Mouse (Mus musculus): ENCODE results near the gene Arf4. TPM values are rescaled to one million over a fixed set of nuclear protein-coding genes. Genes with fewer than 3 reads are reported as not detected.

Gene Arf4
- polyA plus RNA-seq (2015; fragmentation: Nextera tagmentation; extraction: Ambion mirVana) = 154 and 161 TPM in 2 replicates

- Histone ChIP-seq H3K27ac (ENCODE audit: low read length) (peak within 1 kb of the TSS; percentile 96), H3K36me3 (ENCODE audit: control insufficient read depth, insufficient read depth) (no peaks in the 10 kb centered on the region), H3K9me3 (replicated peaks; ENCODE audit: control insufficient read depth, low read length) (no peaks in the 10 kb centered on the region), H3K4me3 (ENCODE audit: low read depth, low read length) (peak within 1 kb of the TSS; percentile 94), H3K27me3 (ENCODE audit: control insufficient read depth, insufficient read depth, low read depth, low read length) (no peaks in the 10 kb centered on the region), H3K4me2 (ENCODE audit: low read depth, low read length) (peak within 1 kb of the TSS; percentile 88), H3K4me1 (ENCODE audit: control insufficient read depth, low read depth, low read length) (peaks cover 20% of the 10 kb centered on the region), H3K9ac (ENCODE audit: low read depth, low read length) (peak within 1 kb of the TSS; percentile 95)
- WGBS (ENCODE audit: insufficient replicate concordance) = under 1% methylated on average over 83 of the region's 83 CpGs
- peak; percentile 97 for ATAC-seq (ENCODE audit: low read depth)
Measured at GRCm38 (mm10) chr14:26637851-26638707, at the start of gene Arf4. Gene Arf4, plus strand, starts transcription at chr14:26638074.

DNA sequence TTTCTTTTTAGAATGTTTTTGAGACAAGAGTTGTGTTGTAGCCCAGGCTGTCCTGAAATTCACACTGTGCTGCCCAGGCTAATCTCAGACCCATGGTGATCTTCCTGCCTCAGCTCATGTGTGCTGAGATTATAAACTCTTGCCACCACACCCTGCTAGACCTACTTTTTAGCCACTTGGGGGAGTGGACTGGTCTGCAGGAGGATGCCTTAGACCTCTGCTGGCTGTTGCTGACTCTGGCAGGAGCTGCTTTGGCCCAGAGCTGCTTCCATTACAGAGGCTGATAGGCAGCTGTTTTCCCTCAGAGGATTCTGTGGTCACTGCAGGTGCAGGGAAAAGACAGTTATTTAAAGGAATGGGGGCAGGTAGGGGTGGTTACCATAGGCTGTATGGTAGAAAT is 46.5 kb upstream of the Arf4 start:
- ATAC-seq (ENCODE audit: low read depth) = no peak; the same call in 1 of the 2 replicates
- no peaks in the 10 kb centered on the region for H3K36me3 ChIP-seq (ENCODE audit: control insufficient read depth, insufficient read depth)
- H3K4me1 ChIP-seq (ENCODE audit: control insufficient read depth, low read depth, low read length) = peaks cover 33% of the 10 kb centered on the region
- no peak overlapping the region for H3K27ac ChIP-seq (ENCODE audit: low read length)
- no peaks in the 10 kb centered on the region for H3K27me3 ChIP-seq (ENCODE audit: control insufficient read depth, insufficient read depth, low read depth, low read length)
- H3K9me3 ChIP-seq (replicated peaks; ENCODE audit: control insufficient read depth, low read length) = no peaks in the 10 kb centered on the region
- H3K9ac ChIP-seq (ENCODE audit: low read depth, low read length) = no peak overlapping the region
- H3K4me2 ChIP-seq (ENCODE audit: low read depth, low read length) = no peak overlapping the region
- no peak overlapping the region for H3K4me3 ChIP-seq (ENCODE audit: low read depth, low read length)

DNA sequence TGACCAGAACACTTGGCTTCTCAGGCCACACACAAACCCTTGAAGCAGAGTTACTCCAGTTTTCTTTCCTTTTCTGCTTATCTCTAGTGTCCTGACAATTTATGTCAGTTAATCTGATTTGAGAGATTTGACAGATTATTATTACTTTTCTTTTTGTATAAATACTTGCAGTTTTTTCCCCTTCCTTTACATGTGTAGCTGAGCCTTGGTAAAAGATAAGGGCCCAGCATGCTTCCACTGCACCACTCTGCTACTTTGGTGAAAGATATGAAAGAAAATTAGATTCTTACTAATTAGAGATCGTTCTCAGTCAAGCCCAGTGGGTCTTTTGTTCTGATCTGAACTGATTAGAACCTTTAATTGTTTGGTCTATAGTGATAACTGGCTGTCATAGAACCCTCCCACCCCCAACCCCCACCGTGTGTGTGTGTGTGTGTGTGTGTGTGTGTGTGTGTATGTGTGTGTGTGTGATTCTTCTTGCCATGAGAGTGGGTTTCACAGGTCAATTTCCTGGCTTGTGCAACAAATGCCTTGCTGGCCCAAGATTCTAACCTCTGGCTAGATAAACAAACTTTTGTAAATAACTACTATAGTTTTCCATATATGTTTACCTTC is 44.5 kb upstream of the Arf4 start:
- Histone ChIP-seq H3K27ac (ENCODE audit: low read length) (peak overlapping the region; percentile 71), H3K27me3 (ENCODE audit: control insufficient read depth, insufficient read depth, low read depth, low read length) (no peaks in the 10 kb centered on the region), H3K36me3 (ENCODE audit: control insufficient read depth, insufficient read depth) (peaks cover 6% of the 10 kb centered on the region), H3K9me3 (replicated peaks; ENCODE audit: control insufficient read depth, low read length) (no peaks in the 10 kb centered on the region), H3K4me1 (ENCODE audit: control insufficient read depth, low read depth, low read length) (peaks cover 26% of the 10 kb centered on the region), H3K9ac (ENCODE audit: low read depth, low read length) (no peak overlapping the region), H3K4me3 (ENCODE audit: low read depth, low read length) (no peak overlapping the region), H3K4me2 (ENCODE audit: low read depth, low read length) (no peak overlapping the region)
- WGBS (ENCODE audit: insufficient replicate concordance) = 35% methylated on average over 2 of the region's 2 CpGs
- ATAC-seq (ENCODE audit: low read depth) = peak; percentile 40

- H3K9me3 ChIP-seq (replicated peaks; ENCODE audit: control insufficient read depth, low read length) = no peaks in the 10 kb centered on the region
- no peak overlapping the region for H3K9ac ChIP-seq (ENCODE audit: low read depth, low read length)
- peak overlapping the region; percentile 44; the same call in 1 of the 2 replicates for H3K4me2 ChIP-seq (ENCODE audit: low read depth, low read length)
- WGBS (ENCODE audit: insufficient replicate concordance) = 35% methylated on average over 7 of the region's 7 CpGs
- H3K4me3 ChIP-seq (ENCODE audit: low read depth, low read length) = no peak overlapping the region
- peaks cover 26% of the 10 kb centered on the region for H3K4me1 ChIP-seq (ENCODE audit: control insufficient read depth, low read depth, low read length)
- peak overlapping the region; percentile 78 for H3K27ac ChIP-seq (ENCODE audit: low read length)
- peaks cover 8% of the 10 kb centered on the region for H3K36me3 ChIP-seq (ENCODE audit: control insufficient read depth, insufficient read depth)
- peak; percentile 78 for ATAC-seq (ENCODE audit: low read depth)
- H3K27me3 ChIP-seq (ENCODE audit: control insufficient read depth, insufficient read depth, low read depth, low read length) = no peaks in the 10 kb centered on the region
Measured at GRCm38 (mm10) chr14:26595167-26595566, 42.7 kb upstream of the Arf4 start.

- Histone ChIP-seq H3K9ac (ENCODE audit: low read depth, low read length) (no peak overlapping the region), H3K4me2 (ENCODE audit: low read depth, low read length) (peak overlapping the region; percentile 28)
- peak; percentile 73 for ATAC-seq (ENCODE audit: low read depth)
Measured at GRCm38 (mm10) chr14:26595695-26596365, 42.0 kb upstream of the Arf4 start.

DNA sequence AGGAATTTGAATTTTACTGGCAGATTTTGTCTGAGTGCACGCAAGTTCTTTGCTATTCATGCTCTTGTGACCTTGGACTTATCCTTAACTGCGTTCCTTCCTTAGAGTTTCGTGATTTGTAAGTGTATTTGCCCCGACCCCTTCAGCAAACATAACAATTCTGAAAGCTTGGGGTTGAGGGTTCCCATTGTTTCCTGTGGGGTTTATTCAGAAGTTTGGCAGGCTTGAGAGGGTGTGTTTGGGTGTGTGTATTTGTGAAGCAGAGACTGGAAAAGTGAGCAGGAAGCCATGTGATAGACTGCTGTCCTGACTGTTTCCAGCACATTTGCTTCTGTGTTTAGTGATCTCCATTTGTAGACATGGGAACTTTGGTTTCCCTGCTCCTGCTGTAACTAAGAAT is 32.5 kb upstream of the Arf4 start:
- no peak for ATAC-seq (ENCODE audit: low read depth)
- Histone ChIP-seq H3K4me3 (ENCODE audit: low read depth, low read length) (no peak overlapping the region), H3K4me2 (ENCODE audit: low read depth, low read length) (no peak overlapping the region), H3K27me3 (ENCODE audit: control insufficient read depth, insufficient read depth, low read depth, low read length) (no peaks in the 10 kb centered on the region), H3K27ac (ENCODE audit: low read length) (no peak overlapping the region), H3K9ac (ENCODE audit: low read depth, low read length) (no peak overlapping the region), H3K36me3 (ENCODE audit: control insufficient read depth, insufficient read depth) (peaks cover 20% of the 10 kb centered on the region), H3K9me3 (replicated peaks; ENCODE audit: control insufficient read depth, low read length) (no peaks in the 10 kb centered on the region), H3K4me1 (ENCODE audit: control insufficient read depth, low read depth, low read length) (no peaks in the 10 kb centered on the region)
- 69% methylated on average over 4 of the region's 4 CpGs for WGBS (ENCODE audit: insufficient replicate concordance)

More at GRCm38 (mm10) chr14:26595695-26596365, 42.0 kb upstream of the Arf4 start:
- Histone ChIP-seq H3K9me3 (replicated peaks; ENCODE audit: control insufficient read depth, low read length) (no peaks in the 10 kb centered on the region), H3K36me3 (ENCODE audit: control insufficient read depth, insufficient read depth) (peaks cover 8% of the 10 kb centered on the region), H3K27me3 (ENCODE audit: control insufficient read depth, insufficient read depth, low read depth, low read length) (no peaks in the 10 kb centered on the region), H3K27ac (ENCODE audit: low read length) (peak overlapping the region; percentile 59), H3K4me1 (ENCODE audit: control insufficient read depth, low read depth, low read length) (peaks cover 26% of the 10 kb centered on the region), H3K4me3 (ENCODE audit: low read depth, low read length) (no peak overlapping the region)
- 18% methylated on average over 5 of the region's 5 CpGs for WGBS (ENCODE audit: insufficient replicate concordance)

DNA sequence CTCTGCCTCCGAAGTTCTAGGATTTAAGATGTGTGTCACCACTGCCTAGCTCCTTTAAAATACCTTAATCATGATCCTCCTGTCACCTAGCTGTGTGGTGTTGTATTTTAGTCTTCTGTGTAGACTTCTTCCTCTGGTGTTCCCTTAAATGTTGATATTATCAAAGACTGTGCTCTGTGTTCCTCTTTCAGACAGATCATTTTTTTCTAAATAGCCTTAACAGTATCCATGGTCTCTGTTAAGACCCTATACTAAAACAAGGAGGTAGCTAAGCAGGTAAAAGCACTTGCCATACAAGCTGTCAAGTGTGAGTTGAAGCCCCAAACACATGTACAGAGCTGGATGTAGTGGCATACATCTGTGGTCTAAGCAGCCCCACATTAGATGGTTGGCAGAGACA is 28.2 kb upstream of the Arf4 start:
- H3K4me1 ChIP-seq (ENCODE audit: control insufficient read depth, low read depth, low read length) = no peaks in the 10 kb centered on the region
- H3K36me3 ChIP-seq (ENCODE audit: control insufficient read depth, insufficient read depth) = peaks cover 24% of the 10 kb centered on the region

GRCm38 (mm10) chr14:26610689-26611088 is 27.2 kb upstream of the Arf4 start:
- peaks cover 21% of the 10 kb centered on the region for H3K36me3 ChIP-seq (ENCODE audit: control insufficient read depth, insufficient read depth)
- no peak overlapping the region for H3K27ac ChIP-seq (ENCODE audit: low read length)
- H3K4me1 ChIP-seq (ENCODE audit: control insufficient read depth, low read depth, low read length) = no peaks in the 10 kb centered on the region
- H3K9ac ChIP-seq (ENCODE audit: low read depth, low read length) = no peak overlapping the region
- no peaks in the 10 kb centered on the region for H3K9me3 ChIP-seq (replicated peaks; ENCODE audit: control insufficient read depth, low read length)
- WGBS (ENCODE audit: insufficient replicate concordance) = 48% methylated on average over 4 of the region's 4 CpGs
- no peak for ATAC-seq (ENCODE audit: low read depth)
- H3K4me3 ChIP-seq (ENCODE audit: low read depth, low read length) = no peak overlapping the region
- H3K27me3 ChIP-seq (ENCODE audit: control insufficient read depth, insufficient read depth, low read depth, low read length) = no peaks in the 10 kb centered on the region
- H3K4me2 ChIP-seq (ENCODE audit: low read depth, low read length) = no peak overlapping the region

More for the DNA sequence above, 28.2 kb upstream of the Arf4 start:
- no peak overlapping the region for H3K9ac ChIP-seq (ENCODE audit: low read depth, low read length)
- 59% methylated on average over 1 of the region's 1 CpGs for WGBS (ENCODE audit: insufficient replicate concordance)
- H3K27ac ChIP-seq (ENCODE audit: low read length) = no peak overlapping the region
- H3K27me3 ChIP-seq (ENCODE audit: control insufficient read depth, insufficient read depth, low read depth, low read length) = no peaks in the 10 kb centered on the region
- no peak overlapping the region for H3K4me3 ChIP-seq (ENCODE audit: low read depth, low read length)
- no peak overlapping the region for H3K4me2 ChIP-seq (ENCODE audit: low read depth, low read length)
- no peak for ATAC-seq (ENCODE audit: low read depth)
- H3K9me3 ChIP-seq (replicated peaks; ENCODE audit: control insufficient read depth, low read length) = no peaks in the 10 kb centered on the region
